Mouse (Mus musculus): ENCODE results near the gene Shisa6.

Shisa6 gene

GRCm38 (mm10) chr11:66222133-66222532, 303.6 kb downstream of the Shisa6 start:
- peak; percentile 35 for DNase-seq

DNA sequence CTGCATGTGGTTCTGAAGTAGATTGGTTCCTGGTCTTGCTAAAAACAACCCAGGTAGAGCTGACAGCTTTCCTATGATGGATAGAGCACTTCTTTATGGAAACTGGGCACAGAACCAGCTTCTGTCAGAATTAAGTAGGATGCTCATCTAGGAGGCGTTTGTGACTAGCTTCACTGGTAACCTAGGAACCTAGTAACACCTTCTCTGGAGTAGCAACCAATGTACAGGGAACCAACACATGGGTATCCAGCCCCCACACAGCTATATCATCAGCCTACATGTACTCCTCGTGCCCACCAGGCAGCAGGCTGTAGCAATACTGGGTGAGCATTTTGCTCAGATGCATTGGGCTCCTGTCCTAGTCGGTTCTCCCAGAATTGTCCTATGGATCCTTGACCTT, 307.3 kb downstream of the Shisa6 start:
- DNase-seq, result peak; percentile 44

DNA sequence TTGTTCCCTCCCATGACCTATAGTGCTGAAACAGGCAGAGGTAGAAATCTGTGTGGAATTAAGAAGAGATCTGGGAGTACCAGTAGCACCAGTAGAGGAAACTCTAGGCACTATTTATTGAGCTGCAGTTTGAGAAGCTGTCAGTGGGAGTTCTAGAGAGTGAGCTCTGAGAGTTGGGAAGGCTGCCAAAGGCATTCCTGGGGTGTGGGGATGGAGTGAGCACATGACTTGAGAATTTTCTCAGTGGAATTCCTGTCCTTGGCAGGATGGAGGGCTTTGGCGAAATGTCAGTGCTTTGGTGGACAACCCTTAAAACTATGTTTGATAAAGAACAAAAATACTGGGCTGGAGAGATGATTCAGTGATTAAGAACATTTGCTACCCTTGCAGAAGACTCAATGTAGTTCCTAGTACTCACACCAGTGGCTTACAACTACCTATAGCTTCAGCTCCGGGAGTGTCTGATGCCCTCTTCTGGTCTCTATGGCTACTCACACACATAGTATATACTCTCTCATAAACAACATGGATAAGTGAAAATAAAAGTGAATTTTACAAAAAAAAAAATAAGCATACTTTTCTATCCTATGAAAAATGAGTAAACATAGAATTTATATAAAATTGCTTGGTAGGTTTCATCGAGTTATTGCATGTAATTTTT, 337.0 kb downstream of the Shisa6 start:
- DNase-seq, result peak; percentile 28

- no peak for DNase-seq
Observed at GRCm38 (mm10) chr11:66188146-66188545, 337.6 kb downstream of the Shisa6 start.

- DNase-seq, result no peak
Observed at GRCm38 (mm10) chr11:66177781-66178180, 348.0 kb downstream of the Shisa6 start.

GRCm38 (mm10) chr11:66167801-66168651, 357.7 kb downstream of the Shisa6 start, which contains the start of gene Dnah9:
Dnah9 (minus strand) TSS chr11:66168551.
- peak; percentile 90 for DNase-seq

GRCm38 (mm10) chr11:66164022-66164421, 361.7 kb downstream of the Shisa6 start:
- DNase-seq, result peak; percentile 3
